Mouse (Mus musculus) ovary, postnatal 10 days (tissue): Measurements from ENCODE around the gene Hrh2.
A peak's percentile ranks its signal among the peaks of the same experiment; 100 is the strongest.

ENCODE experiments used
- DNase-seq: peaks from one replicate; pipeline ENCODE4 v3.0.0; 2022; ENCODE audit warnings: low spot score

Hrh2 gene

DNA sequence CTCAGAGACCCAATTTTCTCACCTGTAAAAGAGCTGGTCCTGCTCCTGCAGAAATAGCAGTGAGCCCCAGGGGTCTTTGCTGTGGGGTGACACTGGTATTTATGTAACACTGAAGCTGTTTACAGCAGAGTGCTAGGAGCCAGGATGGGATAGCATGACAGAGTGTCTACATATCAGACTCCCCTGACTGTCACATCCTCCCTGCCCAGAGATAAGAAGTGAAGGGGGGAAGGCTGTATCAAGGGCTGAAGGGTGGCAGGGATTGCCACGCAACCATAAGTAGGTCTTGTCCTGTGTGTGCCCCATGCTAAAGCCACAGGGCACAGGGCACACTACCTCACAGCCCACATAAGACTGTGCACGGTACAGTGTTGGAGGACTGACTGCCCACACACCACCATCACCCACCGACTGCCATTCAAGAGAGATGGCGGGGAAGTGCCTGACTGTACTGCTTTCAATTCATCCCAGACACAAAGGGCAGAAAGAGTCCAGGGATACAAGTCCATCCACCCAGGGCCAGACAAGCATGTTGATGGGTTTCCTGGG is 29.8 kb downstream of the Hrh2 start:
- DNase-seq: no peak

DNA sequence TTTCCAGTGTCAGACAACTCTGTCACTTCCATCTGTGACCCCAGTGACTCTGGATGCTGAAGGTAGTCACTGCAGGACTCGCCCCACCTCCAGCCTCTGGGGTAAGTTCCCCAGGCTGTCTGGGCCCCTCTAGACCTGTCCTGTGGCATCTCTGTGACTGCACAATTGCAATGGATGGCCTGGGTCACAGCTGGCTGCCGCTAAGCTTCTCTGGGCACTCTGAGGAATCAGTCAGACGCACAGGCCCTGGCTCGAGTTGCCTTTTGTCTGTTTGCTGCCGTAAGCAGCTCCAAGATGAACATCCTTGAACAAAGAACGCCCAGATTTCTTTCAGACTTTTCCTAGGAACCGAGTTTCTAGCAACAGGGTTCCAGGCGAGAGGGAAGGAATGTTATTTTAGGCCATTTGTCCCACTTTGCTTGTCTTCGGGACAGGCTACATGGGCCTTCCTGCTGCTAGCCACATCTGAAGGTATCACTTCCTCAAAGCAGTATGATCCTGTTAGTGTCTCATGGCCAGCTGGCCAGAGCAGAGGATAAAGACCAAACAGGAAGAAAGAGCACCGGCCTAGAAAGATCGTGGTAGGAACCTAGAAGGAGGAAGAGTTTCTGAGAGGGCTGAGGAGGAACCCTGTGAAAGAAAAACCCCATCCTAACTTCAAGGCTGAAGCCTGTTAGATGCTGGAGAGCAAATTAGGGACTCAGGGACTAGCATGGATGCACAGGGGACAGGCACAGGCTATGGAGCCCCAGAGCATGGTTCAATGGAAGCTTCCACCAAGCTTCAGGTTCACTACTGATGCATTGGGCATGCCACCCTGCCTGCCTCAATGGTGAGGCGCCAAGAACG is 31.2 kb downstream of the Hrh2 start:
- DNase-seq: no peak

GRCm38 (mm10) chr13:54227916-54228483 is 36.1 kb downstream of the Hrh2 start:
- DNase-seq: no peak

DNA sequence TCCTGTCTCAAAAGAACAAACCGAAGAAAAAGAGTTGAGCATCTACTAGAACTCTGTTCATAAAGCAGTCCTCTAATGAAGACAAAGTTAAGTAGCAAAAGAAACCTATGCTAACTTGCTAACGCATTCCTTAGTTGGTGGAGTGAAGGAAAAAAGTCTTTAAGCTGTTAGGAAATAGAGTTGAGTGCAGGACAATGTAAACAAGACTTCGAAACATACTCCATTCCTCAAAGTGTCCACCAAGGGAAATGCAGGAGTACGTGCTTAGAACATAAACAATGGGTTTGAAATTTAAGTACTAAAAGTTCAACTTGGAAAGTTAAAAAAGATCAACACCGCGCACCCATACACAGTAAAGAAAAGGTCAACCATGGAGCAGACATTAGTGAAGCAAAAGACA is 38.2 kb downstream of the Hrh2 start:
- DNase-seq: no peak

GRCm38 (mm10) chr13:54231868-54232267 is 39.9 kb downstream of the Hrh2 start:
- no peak for DNase-seq

DNA sequence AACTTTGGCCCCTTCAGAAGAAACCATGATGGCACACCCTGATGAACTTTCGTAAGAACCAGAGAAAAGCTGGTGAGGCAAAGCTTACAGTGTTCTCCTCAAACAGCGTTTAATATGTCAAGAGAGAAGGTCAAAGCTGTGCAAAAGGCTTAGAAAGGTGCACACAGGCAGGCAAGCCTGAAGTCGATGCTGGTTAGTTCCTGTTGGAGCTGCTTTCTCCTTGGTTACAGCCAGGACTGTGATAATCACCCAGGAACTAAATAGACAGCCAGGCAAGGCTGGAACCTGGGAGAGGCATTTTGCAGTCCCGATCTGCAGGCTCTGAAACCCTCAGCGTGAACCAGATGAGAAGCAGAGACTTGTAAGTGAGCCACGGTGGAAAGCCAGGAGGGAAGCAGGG is 45.6 kb downstream of the Hrh2 start:
- DNase-seq: no peak

DNA sequence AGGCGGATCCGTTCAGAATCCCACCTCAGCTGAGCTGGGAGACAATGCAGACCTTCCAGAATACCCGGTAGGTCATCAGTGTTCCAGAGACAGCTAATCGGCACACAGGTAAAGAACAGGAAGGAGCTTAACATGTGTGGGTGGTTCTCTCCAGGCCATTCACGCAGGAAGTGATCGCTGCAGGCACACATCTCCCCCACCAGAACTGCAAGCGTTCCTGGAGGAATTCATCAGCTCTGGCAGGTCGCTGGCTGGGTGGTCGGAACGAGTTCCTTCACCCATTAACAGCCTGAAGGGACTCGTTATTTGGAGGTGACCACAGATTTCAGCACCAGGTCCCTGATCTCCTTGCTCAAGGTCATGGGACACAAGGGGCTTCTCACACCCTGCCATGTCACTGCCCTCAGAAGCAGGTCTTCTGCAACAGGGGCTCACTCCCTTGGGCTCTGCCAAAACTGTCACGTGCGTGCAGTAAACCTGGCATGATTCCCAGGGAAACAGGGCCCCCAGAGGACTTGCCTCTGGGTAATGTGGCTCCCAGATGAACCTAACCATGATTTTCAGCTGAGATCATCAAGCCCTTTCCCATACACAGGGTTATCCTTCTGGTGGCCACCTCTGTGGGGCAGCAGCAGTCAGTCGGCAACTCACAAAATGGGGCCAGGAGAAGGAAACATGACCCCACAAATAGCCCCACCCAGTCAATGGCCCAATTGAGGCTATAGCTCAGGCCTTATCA is 46.8 kb downstream of the Hrh2 start:
- no peak for DNase-seq

DNA sequence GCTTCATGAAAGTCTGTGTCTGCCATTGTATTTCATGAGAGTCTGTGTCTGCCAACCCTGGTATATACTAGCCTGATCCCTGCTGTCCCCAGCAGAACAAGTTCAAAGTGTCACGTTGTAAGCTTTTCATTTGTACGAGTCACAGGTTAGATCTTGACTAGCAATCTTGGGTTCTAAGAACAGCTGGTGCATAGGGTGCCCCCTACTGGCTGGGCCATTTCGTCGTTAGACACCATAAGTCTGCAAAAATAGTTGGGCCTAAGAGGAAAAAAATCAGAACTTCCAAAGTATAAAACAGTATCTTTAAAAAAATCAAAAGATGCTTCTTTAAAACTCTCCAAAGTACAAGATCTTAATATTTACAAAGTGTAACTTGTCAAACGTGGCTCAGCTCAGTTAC is 50.5 kb downstream of the Hrh2 start:
- no peak for DNase-seq

DNA sequence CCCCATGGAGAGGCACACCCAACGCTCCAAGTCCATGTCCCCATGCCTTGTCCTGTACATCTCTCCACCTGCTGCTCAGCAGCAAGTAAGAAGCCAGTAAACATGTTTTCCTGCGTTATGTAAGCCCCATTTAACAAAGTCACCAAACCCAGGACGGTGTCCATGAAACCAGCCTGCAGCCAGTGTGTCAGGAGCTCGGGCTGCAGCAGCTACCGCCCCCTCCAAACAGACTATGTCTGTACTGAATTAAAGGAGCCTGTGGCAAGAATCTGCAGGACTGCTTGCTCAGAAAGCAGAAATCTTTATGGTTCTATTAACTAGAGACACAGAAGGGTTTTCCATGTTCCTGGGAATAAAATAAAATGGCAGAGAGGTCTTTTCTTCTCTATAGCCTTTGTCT is 53.3 kb downstream of the Hrh2 start:
- no peak for DNase-seq

- DNase-seq: peak; percentile 45
Measured at GRCm38 (mm10) chr13:54247545-54247944, 55.6 kb downstream of the Hrh2 start.

DNA sequence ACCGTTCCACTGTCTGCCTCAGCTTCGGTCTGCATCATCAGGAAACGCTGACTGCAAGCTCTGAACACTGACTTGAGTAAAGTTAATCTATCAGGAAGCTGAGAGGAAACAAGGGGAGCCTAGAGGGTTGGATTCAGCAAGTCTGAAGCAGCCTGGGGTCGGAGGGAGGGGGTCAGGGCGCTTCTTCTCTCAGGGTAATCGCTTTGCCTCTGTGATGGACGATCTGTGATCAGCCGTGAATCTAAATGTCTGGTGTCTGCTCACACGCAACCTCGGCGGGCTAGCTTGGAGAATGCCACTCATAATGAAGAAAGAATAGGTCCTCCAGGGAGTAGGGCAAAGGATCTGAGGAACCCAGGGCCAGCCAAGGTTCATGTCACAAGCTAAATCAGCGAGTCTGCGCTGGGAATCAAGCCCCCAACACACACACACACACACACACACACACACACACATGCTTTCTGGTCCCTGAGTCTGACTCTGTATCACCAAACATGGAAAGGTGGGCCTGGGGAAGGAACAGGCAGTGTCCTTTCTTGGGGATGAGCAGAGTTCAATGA is 56.6 kb downstream of the Hrh2 start:
- no peak for DNase-seq

- DNase-seq: no peak
Measured at GRCm38 (mm10) chr13:54249007-54249406, 57.1 kb downstream of the Hrh2 start.

DNA sequence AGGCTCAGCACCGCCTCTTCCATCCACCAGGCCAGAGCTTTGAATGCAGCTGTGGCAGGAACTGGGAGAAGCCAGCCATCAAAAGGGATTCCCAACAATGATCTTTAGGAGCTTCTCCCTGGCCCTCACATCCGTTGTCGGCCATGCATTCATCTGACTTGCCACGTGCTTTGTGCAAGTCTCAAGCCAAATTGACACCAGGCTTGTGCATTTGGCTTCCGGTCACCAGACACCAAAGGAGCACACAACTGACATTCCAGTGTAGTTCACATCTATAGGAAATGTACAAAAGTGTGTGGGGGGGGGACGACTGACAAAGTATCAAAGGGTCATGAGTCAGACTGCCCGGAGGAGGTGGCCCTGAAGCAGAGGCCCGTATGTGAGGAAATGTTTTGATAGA is 58.4 kb downstream of the Hrh2 start:
- no peak for DNase-seq

GRCm38 (mm10) chr13:54251541-54252225 is 59.8 kb downstream of the Hrh2 start:
- no peak for DNase-seq

GRCm38 (mm10) chr13:54257580-54258223 is 65.8 kb downstream of the Hrh2 start:
- no peak for DNase-seq

GRCm38 (mm10) chr13:54258231-54258743 is 66.4 kb downstream of the Hrh2 start:
- no peak for DNase-seq

- no peak for DNase-seq
Measured at GRCm38 (mm10) chr13:54260318-54260717, 68.4 kb downstream of the Hrh2 start.

- no peak for DNase-seq
Measured at GRCm38 (mm10) chr13:54262741-54263510, 71.0 kb downstream of the Hrh2 start.

DNA sequence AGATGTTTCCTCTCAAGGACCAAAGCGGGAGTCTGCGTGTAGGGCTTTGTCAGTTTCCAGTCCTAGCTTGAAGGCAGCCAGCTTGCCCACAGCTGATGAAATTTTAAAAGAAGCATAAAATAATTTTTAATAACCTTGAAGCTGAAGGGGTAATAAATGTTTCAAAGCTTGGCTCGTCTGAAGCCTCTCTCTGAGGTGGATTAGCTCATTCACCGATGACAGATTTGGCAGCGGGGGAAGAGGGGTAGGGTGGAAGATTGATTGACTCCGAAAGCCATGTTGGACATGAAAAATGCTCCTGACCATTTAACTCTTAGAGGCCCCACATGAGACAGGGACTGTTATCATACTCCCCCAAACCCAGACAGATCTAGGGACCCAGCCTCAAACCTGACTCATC is 71.7 kb downstream of the Hrh2 start:
- DNase-seq: no peak

DNA sequence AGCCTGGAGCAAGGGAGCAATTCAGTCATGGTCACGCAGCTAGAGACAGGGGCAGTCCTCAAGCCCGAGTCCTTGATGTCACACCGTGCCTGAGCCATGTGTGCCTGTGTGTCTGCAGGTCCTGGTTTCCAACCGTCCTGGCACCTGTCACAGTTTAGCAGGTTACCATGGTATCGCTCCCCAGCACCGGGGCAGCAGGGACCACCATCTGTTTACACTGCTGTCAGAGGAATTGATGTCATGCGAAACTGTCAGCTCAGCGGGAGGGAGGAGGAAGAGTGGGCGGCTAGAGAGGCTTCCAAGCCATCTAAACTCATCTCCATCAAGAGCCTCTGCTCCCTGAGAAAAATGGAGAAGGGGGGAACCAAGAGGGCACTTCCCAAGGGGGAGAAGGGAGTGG is 74.5 kb downstream of the Hrh2 start:
- DNase-seq: no peak
